Mouse (Mus musculus): ENCODE data around the gene Cabcoco1. TPM values are rescaled to one million over a fixed set of nuclear protein-coding genes. Genes with fewer than 3 reads are reported as not detected.

The Cabcoco1 gene
- total RNA-seq (2023) = 0.94 TPM in 1 of 4 replicates, not detected in the others

GRCm38 (mm10) chr10:68541139-68541942, at the start of gene Cabcoco1:
Cabcoco1 (minus strand) TSS chr10:68541896.

Other genes starting within 250 kb of the Cabcoco1 start
- 2.1 to 4.8 TPM (median 4.2 TPM) in 4 replicates for gene Tmem26, start 181.8 kb upstream of the Cabcoco1 start, total RNA-seq (2023)

All from B cell, adult 62 days (primary cell).